Mouse (Mus musculus) brain, embryonic 14.5 days (tissue): ENCODE data around the gene Kmt5b.

Source experiments
- CTCF ChIP-seq: fragments of 200-500 bp; IDR thresholded peaks from 2 replicates; pipeline ENCODE4 v1.5.1; 2012; ENCODE audit warnings: inconsistent platforms, mild to moderate bottlenecking, moderate library complexity, borderline replicate concordance; ENCODE audit not compliant: insufficient read depth, insufficient read length; ENCODE audit errors: extremely low read depth
- POLR2A ChIP-seq: fragments of 200-500 bp; IDR thresholded peaks from 2 replicates; pipeline ENCODE4 v1.6.1; 2012; ENCODE audit warnings: mild to moderate bottlenecking, inconsistent platforms, borderline replicate concordance; ENCODE audit not compliant: poor library complexity, insufficient read depth, insufficient read length, severe bottlenecking; ENCODE audit errors: extremely low read depth

DNA sequence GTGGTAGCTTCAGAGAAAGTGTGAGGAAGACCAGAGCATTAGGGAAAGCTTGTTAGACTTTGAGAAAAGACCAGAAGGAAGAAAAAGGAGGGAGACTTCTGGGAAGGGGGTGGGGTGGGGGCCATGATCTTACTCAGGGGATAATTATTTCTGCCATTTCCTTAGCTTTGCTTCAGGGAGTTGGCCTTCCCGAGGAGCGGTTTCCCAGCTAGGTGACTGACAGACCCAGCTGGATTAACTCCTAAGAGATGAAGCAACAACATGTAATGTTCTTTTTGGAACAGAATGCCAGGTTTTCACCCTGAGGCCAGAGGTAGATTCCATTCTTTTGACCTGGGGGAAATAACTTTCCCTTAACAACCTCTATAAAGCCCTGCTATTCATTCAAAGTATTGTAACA is 72.5 kb downstream of the Kmt5b start:
- TF ChIP-seq CTCF (no peak), POLR2A (no peak)
